17 mouse cellular contexts compared by ENCODE assay signal in genomic region chr17:26742581-26742980, GRCm38 (mm10). TPM values are rescaled to one million over a fixed set of nuclear protein-coding genes. Genes with fewer than 3 reads are reported as not detected.
DNase-seq lines count a peak whose midpoint lies in the region; TF ChIP-seq lines count a peak whose summit lies in the region.
"Had no signal": no experiment of that assay in that cellular context is flagged by ENCODE, and none has a peak within 500 bp of the region (broad histone marks: within the 10 kb centered on the region; RNA-seq: fewer than 3 reads in every experiment).

No protein-coding gene starts in this region.

- H3K4me3 ChIP-seq in CH12.LX (replicated peaks in 1 of 3; ENCODE audit: low read depth in 2 of 3, low read length in 2 of 3, poor library complexity in 1 of 3): peak overlapping the region; percentile 17 to 40 (median 30)

- H3K9ac ChIP-seq in CH12.LX (ENCODE audit: insufficient read depth, low read depth): no peak overlapping the region; the same call in 1 of the 2 replicates

- dilution Hi-C loops in CH12.LX (cut with MboI; ENCODE audit: extremely low pct_ligation_motif_present, extremely low pct_unique_long_range_greater_than_20kb, low sequenced_read_pairs): no loop called here

- H3K27ac ChIP-seq in CH12.LX (ENCODE audit: insufficient read depth, low read depth): no peak overlapping the region

- peak; percentile 87 for DNase-seq in heart, adult 11 months
- DNase-seq in heart, adult 9 months (ENCODE audit: low spot score in 2 of 2): no peak
- no peak for DNase-seq in CH12.LX (ENCODE audit: extremely low read depth)
- DNase-seq in left cerebral cortex, adult 8-10 months (ENCODE audit: low spot score in 2 of 2): no peak
- DNase-seq: adrenal gland, adult 2 months; adrenal gland, adult 8-10 months; adrenal gland, postnatal 10 days; adrenal gland, postnatal 14 days; adrenal gland, postnatal 25 days; adrenal gland, postnatal 36 days; B cell, adult 2 months; cerebellum, adult 11 months; cerebellum, adult 11-12 months; cerebellum, adult 18-20 months; cerebellum, adult 2 months had no signal

- TF ChIP-seq EP300 in CH12.LX (IDR thresholded peaks at IDR 0.05; ENCODE audit: low read length): no peak

- peak; percentile 27; the same call in 1 of the 2 replicates for TF ChIP-seq POLR2A in CH12.LX (IDR thresholded peaks at IDR 0.05; ENCODE audit: low read depth, low read length)

- H3K27me3 ChIP-seq in CH12.LX (replicated peaks): no peaks in the 10 kb centered on the region
- H3K27me3 ChIP-seq: Patski had no signal

- H3K4me1 ChIP-seq in CH12.LX (ENCODE audit: control insufficient read depth in 1 of 2, insufficient read depth in 2 of 2): peaks cover 8 to 32% of the 10 kb centered on the region in 2 experiments

- TF ChIP-seq RAD21 in CH12.LX (IDR thresholded peaks at IDR 0.05; ENCODE audit: low read depth, low read length): no peak

- H3K4me2 ChIP-seq in CH12.LX (ENCODE audit: insufficient read depth, low read depth, poor library complexity, severe bottlenecking): peak overlapping the region; percentile 79

- TF ChIP-seq CTCF in CH12.LX (conservative IDR thresholded peaks at IDR 0.05 in 1 of 2, IDR thresholded peaks at IDR 0.05 in 1 of 2; ENCODE audit: low read depth in 2 of 2, low read length in 2 of 2): no peak

- H3K36me3 ChIP-seq in CH12.LX (replicated peaks in 1 of 2; ENCODE audit: control insufficient read depth in 1 of 2, insufficient read depth in 1 of 2, low read length in 1 of 2): peaks cover 0 to 19% of the 10 kb centered on the region in 2 experiments

- H3K79me2 ChIP-seq in CH12.LX (replicated peaks; ENCODE audit: control insufficient read depth, extremely low read depth, insufficient read depth, poor library complexity, severe bottlenecking): 0 out of 2 replicates have a peak, but pooled peaks cover 2% of the 10 kb centered on the region

- H3K9me3 ChIP-seq in CH12.LX (replicated peaks; ENCODE audit: low read length): no peaks in the 10 kb centered on the region
- H3K9me3 ChIP-seq: G1E had no signal

- in situ Hi-C loops in CH12.LX (cut with MboI; ENCODE audit: low pct_ligation_motif_present, low pct_unique_long_range_greater_than_20kb, low sequenced_read_pairs): no loop called here

TF ChIP-seq in CH12.LX, 34 proteins besides CTCF, POLR2A, EP300 and RAD21:
- TF ChIP-seq TBP (conservative IDR thresholded peaks at IDR 0.05; ENCODE audit: low read depth, low read length): peak; percentile 87
- peak; percentile 94 for TF ChIP-seq UBTF (IDR thresholded peaks at IDR 0.05; ENCODE audit: low read depth, low read length)
- no peak for TF ChIP-seq RCOR1 (conservative IDR thresholded peaks at IDR 0.05; ENCODE audit: low read depth, low read length)

RNA-seq across cellular contexts. Expression of gene Crebrf, which starts 27.1 kb away (rescaled TPM):
- 5.8 and 6.8 TPM in 2 replicates for total RNA-seq in CH12.LX (2012; rRNA removed)
- 8.1 and 8.6 TPM in 2 replicates for total RNA-seq in CH12.LX (2014; rRNA removed)
- polyA plus RNA-seq in CH12.LX (2012; ENCODE audit: insufficient read length, low read depth): 5.8 and 9.2 TPM in 2 replicates
- total RNA-seq in left cerebral cortex, adult 8-10 months (2022): 100 to 1,000 TPM; 167 to 219 (median 192) TPM

RNA-seq across cellular contexts. Expression of gene Bnip1, which starts 38.3 kb away (rescaled TPM):
- total RNA-seq in CH12.LX (2012; rRNA removed) (47.1 and 54.6 TPM in 2 replicates), CH12.LX (2014; rRNA removed) (59.6 and 63.9 TPM in 2 replicates)
- polyA plus RNA-seq in CH12.LX (2012; ENCODE audit: insufficient read length, low read depth): 44.1 and 50.9 TPM in 2 replicates
- 10 to 100 TPM; 31.9 to 35.4 (median 33.2) TPM for total RNA-seq in left cerebral cortex, adult 8-10 months (2022)

Comparison
In these comparisons a context has a peak if more than half of its experiments do, and no peak if none do; other contexts are left out.
1. RNA of gene Crebrf, which starts 27.1 kb away (total RNA-seq): 167 to 219 TPM in left cerebral cortex, adult 8-10 months; 5.8 to 8.6 TPM in CH12.LX; every median in the first group is over 10 times any median in the second.